Mouse (Mus musculus): ENCODE data around the gene Pdzd7. TPM values are rescaled to one million over a fixed set of nuclear protein-coding genes. Genes with fewer than 3 reads are reported as not detected.
"Not testable (repeated sequence)": the region's sequence is repeated elsewhere in the genome, so short reads cannot be mapped to it uniquely, and the experiment has no call there.

Gene Pdzd7
- total RNA-seq, 2 experiments from 2014 or later: not detected

GRCm38 (mm10) chr19:45063565-45064292, 18.2 kb upstream of the Pdzd7 start:
- ATAC-seq (replicated peaks; ENCODE audit: low FRiP score, poor library complexity, severe bottlenecking): no peak

- ATAC-seq (replicated peaks; ENCODE audit: low FRiP score, poor library complexity, severe bottlenecking): peak; percentile 65
Observed at GRCm38 (mm10) chr19:45058841-45059240, 13.3 kb upstream of the Pdzd7 start.

- peak; percentile 91 for ATAC-seq (replicated peaks; ENCODE audit: low FRiP score, poor library complexity, severe bottlenecking)
Observed at GRCm38 (mm10) chr19:45058113-45058839, 12.8 kb upstream of the Pdzd7 start.

GRCm38 (mm10) chr19:45057724-45058112, 12.2 kb upstream of the Pdzd7 start:
- no peak for ATAC-seq (replicated peaks; ENCODE audit: low FRiP score, poor library complexity, severe bottlenecking)

GRCm38 (mm10) chr19:45056908-45057698, 11.6 kb upstream of the Pdzd7 start:
- no peak for ATAC-seq (replicated peaks; ENCODE audit: low FRiP score, poor library complexity, severe bottlenecking)

GRCm38 (mm10) chr19:45056364-45056763, 10.8 kb upstream of the Pdzd7 start:
- no peak for ATAC-seq (replicated peaks; ENCODE audit: low FRiP score, poor library complexity, severe bottlenecking)

GRCm38 (mm10) chr19:45054892-45055690, 9.6 kb upstream of the Pdzd7 start:
- no peak for ATAC-seq (replicated peaks; ENCODE audit: low FRiP score, poor library complexity, severe bottlenecking)

- no peak for ATAC-seq (replicated peaks; ENCODE audit: low FRiP score, poor library complexity, severe bottlenecking)
Observed at GRCm38 (mm10) chr19:45053451-45053850, 7.9 kb upstream of the Pdzd7 start.

GRCm38 (mm10) chr19:45049523-45049922, 4.0 kb upstream of the Pdzd7 start:
- no peak for ATAC-seq (replicated peaks; ENCODE audit: low FRiP score, poor library complexity, severe bottlenecking)

- no peak for ATAC-seq (replicated peaks; ENCODE audit: low FRiP score, poor library complexity, severe bottlenecking)
Observed at GRCm38 (mm10) chr19:45048644-45049365, 3.3 kb upstream of the Pdzd7 start.

- ATAC-seq (replicated peaks; ENCODE audit: low FRiP score, poor library complexity, severe bottlenecking): peak; percentile 54
Observed at GRCm38 (mm10) chr19:45047935-45048643, 2.6 kb upstream of the Pdzd7 start.

- ATAC-seq (replicated peaks; ENCODE audit: low FRiP score, poor library complexity, severe bottlenecking): peak; percentile 94
Observed at GRCm38 (mm10) chr19:45047417-45047934, 2.0 kb upstream of the Pdzd7 start, which contains the start of gene Sfxn3. Sfxn3 (plus strand) TSS chr19:45047503.

- peak; percentile 46 for ATAC-seq (replicated peaks; ENCODE audit: low FRiP score, poor library complexity, severe bottlenecking)
Observed at GRCm38 (mm10) chr19:45046523-45047321, 1.2 kb upstream of the Pdzd7 start.

GRCm38 (mm10) chr19:45045236-45045635, 281 bp downstream of the Pdzd7 start:
- ATAC-seq (replicated peaks; ENCODE audit: low FRiP score, poor library complexity, severe bottlenecking): no peak

GRCm38 (mm10) chr19:45044389-45044927, 1.1 kb downstream of the Pdzd7 start:
- ATAC-seq (replicated peaks; ENCODE audit: low FRiP score, poor library complexity, severe bottlenecking): no peak

- no peak for ATAC-seq (replicated peaks; ENCODE audit: low FRiP score, poor library complexity, severe bottlenecking)
Observed at GRCm38 (mm10) chr19:45040214-45040613, 5.3 kb downstream of the Pdzd7 start.

- ATAC-seq (replicated peaks; ENCODE audit: low FRiP score, poor library complexity, severe bottlenecking): not testable (repeated sequence)
Observed at GRCm38 (mm10) chr19:45038198-45038597, 7.3 kb downstream of the Pdzd7 start.

All from erythroid progenitor cell, adult 5-6 weeks (primary cell).